Mouse (Mus musculus) urinary bladder, postnatal 4 days (tissue): ENCODE results near the gene Klf15.
A peak's percentile ranks its signal among the peaks of the same experiment; 100 is the strongest.

Experiments
- DNase-seq, 2 experiments: peaks; one replicate each; pipeline ENCODE4 v3.0.0; 2021 to 2022; ENCODE audit warnings: low spot score in 2 of 2

The Klf15 gene

DNA sequence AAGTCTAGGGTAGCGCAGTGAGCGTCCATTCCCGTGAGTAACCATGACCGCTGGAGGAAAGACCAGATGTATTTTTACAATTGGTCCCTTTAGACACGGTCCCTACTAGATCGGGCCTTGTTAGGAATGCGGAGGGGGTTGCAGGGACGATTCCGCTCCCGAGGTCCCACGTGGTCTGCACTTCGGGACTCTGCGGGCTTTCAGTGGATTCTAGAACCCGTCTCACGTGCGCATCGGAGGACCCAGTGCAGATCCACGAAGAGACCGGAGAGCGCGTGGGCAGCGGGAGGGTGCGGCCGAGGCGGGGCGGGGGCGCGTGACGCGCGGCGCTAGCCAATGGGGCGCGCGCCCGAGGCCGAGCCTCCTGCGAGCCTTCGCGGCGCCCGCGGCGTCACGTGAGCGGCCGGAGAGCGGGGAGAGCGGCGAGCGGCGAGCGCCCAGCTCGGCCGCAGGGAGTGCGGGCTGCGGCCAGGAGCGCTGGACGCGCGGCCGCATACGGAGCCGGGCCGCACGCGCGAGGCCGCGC lies at the start of gene Klf15:
Klf15 (plus strand) TSS at position 396 of the 526 bp plus-strand sequence.
- peak in 1 of 2 experiments; percentile 77 for DNase-seq

DNA sequence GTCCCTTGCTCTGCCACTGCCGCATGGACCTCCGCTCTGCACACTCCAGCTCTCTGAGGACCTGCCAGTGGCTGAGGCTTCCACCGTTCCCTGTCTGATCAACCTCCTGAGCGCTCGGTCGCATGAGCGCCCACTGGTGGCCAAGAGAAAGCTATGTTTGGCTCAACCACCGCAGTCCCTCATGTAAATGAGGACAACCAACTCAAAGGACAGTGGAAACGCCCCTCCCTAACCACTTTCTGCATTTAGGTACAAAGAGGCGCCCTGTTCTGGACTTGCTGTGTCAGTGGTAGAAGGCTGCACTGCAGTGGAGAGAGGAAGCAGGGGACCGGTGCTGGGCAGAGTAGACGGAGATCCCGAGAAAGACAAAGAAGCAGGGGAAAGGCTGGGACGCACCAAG lies 39.8 kb upstream of the Klf15 start:
- DNase-seq = peak; percentile 62 to 71

DNA sequence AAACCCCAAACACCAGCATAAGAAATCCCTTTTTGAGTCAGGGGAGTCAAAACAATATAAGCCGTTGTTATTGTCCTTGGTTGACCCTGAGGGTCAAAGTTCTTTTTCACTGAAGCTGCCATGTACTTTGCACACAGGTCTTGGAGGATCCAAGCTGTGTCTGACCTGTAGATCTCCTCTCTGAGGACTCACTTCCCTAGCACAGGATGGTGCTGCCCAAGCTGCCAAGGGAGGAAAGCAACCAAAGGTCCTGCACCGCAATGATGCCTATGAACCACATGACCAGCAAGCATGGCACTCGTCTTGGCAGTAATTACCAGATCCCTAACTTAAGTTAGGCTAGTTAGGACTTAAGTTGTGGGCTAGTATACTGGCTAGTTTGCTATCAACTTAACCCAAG lies 37.0 kb upstream of the Klf15 start:
- no peak for DNase-seq

DNA sequence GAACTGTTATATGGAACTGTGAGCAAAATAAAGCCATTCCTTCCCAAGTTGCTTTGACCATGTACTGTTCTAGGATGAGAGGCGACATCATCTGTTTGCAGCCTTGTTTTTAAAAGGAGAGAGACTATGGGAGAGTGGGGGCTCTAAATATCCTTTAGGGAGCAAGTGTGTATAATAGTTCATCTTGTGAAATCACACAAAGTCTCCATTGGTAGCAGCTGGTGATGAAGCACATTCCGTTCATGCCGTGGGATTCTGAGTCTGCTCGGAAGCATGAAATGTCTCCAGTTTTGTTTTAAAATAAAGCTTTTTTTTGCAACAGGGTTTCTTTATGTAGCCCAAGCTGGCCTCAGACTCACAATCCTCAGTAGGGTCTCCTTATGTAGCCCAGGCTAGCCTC lies 36.4 kb upstream of the Klf15 start:
- no peak for DNase-seq

DNA sequence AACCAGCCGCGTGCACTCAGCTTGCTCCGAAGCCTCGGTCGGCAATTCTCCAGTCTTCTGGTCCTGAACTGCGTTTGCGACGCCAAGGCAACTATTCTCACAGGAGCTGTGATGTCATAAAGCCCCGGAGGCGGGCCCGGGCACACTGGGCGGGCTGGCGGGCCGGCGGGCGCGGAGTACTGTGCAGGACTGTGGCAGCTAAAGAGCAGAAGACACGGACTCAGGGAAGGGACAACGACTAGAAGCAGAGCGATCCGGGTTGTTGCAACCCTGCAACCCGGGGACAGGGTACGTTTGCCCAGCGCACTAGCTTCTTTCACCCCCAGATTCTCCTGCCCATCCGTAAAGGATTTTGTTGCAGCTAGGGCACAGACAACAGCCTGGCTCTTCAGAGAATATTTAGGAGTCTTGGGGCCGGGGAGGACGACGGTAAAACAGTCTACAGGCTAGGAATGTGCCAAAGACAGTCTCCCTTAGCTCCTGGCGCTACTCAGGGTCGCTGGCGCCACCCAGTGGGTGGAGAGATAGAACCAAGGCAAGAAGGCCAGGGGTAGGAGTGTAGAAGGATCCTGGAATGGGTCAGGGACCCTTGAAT lies 33.9 kb upstream of the Klf15 start, which contains the start of gene Cfap100:
Cfap100 (minus strand) TSS at position 418 of the 595 bp plus-strand sequence.
- DNase-seq = peak; percentile 58 to 77

DNA sequence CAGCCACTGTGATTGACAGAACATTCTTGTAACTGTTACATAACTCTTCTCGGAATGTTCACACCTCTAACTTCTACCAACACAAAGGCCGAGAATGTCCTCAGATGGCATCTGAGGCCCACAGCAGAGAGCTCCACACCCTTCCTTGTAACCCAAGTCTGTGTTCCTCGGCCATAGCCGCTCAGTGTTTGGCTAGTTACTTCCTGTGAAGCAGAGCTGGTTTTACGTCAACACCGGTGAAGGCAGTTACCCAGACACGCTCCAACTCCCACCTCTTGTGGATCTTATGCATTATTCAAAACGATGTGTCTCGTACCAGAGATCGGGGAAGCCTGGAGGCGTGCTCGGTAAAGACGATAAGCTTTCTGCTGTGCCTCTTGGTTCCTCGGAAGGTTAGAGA lies 32.5 kb upstream of the Klf15 start:
- DNase-seq = no peak

DNA sequence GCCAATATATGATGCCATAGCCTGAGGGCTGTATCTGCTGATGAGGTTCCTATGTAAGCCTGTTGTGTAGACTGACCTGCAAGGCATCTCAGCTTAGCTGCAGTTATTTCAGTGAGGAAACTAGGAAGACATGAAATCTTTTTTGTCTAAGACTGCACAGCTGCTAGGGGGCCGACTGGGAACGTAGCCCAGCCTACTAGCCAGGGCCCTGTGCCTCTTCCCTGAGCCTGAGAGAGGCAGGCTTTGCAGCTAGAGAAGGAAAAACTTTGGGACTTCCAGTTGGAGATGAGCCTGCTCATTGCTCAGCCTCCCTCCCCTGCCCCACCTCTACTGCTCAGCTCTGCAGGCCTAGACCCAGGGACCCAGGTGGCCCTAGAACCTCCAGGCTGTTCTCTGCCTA lies 30.9 kb upstream of the Klf15 start:
- no peak for DNase-seq

DNA sequence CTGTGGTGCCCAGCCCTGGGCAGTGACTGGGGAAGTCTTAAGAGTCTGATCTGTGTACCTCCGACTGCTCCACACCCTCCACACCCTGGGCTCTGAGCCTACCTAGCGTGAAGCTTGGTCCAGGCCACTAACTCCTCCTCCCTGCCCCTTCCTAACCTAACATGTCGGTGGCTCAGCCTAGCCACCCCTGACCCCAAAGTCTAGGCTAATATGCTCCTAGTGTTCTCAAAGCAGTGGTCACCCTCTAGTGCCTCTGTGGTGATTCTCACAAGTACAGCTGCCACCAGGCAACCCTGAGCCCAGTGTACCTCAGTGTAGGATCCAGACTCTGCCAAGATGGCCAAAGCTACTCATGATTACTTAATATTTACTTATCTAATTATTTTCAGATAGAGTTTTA lies 27.7 kb upstream of the Klf15 start:
- no peak for DNase-seq

DNA sequence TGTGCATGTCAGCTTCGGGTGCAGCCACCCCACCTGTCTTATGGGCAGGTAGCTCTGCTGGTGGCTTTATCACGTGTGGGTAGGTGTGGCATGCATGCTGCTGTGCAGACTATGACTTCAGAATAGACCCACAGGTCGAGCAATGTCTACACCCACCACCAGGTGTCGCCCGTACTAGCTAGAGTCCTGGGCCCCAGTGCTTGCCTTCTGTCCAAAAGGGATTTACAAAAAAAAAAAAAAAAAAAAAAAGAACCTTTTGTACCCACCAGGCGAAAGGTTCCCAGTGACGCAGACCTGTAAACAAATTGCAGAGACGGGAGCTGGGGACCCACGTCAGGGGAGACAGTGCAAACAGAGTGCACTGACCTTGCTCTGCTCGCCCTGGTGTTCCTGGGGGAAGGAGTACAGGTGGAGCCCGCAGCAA lies 27.2 kb upstream of the Klf15 start:
- DNase-seq = peak; percentile 64 to 83

DNA sequence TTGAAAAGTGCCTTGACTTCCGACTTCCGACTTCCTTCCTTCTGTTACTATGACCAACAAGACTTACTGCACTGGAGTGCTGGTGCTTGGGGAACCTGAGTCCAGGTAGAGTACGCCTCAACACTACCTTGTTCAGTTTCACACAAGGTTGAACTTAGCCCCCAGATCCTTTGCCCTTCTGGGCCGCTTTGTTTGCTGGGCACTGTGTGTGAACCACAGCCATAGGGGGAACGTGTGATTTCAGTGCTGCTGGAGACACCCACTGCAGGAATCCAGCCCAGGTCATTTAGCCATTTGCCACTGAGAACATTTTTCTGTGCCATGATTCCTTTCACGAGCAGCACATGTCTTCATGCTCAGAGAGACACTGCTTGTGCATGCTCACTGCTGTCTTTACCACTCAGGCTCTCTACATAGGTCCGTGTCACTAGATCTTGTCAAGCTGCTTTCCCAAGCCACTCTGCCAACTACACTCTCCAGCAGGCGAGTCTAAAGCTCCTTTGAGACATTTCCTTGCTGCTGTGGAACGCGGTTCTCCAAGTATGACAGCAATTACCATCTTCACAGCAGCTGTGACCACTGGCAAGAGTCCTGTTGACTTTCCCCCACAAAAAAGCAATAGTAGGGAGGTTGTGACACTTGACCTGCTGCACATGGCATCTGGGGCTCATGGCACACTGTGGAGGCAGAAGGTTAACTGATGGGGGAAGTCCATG lies 26.0 kb upstream of the Klf15 start:
- DNase-seq = no peak

DNA sequence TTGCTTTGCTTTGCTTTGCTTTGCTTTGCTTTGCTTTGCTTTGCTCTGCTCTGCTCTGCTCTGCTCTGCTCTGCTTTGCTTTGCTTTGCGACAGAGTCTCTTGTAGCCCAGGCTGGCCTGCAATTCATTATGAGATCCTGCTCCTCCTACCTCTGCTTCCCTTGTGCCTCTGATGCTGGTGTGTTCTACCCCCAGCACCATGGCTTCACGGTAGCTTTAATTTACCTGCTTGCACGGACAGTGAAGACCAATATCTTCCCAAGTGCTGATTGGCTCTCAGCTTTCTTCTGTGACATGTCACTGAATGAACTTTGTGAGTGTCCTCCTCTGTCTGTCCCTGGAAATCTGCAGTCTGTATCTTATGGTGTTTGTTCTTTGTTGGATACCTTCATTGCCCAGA lies 25.3 kb upstream of the Klf15 start:
- no peak for DNase-seq

DNA sequence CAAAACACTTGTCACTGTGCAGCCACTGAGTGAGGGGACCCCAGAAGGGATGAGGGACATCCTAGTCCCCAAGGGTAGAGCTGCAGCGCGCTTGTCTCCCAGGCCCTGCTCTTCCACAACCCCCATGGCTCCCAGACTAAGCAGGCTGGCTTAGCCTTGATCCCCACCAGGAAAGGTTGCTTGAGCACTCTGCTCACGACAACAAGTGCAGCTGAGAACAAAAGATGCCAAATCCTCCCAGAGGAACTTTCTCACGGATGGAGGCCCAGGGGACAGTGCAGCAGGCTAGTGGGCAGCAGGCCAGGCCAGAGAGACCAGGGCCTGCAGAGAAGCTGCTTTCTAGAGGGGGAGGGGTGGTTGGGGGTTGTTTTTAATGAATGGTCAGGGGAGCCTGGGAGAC lies 15.5 kb upstream of the Klf15 start:
- no peak for DNase-seq

DNA sequence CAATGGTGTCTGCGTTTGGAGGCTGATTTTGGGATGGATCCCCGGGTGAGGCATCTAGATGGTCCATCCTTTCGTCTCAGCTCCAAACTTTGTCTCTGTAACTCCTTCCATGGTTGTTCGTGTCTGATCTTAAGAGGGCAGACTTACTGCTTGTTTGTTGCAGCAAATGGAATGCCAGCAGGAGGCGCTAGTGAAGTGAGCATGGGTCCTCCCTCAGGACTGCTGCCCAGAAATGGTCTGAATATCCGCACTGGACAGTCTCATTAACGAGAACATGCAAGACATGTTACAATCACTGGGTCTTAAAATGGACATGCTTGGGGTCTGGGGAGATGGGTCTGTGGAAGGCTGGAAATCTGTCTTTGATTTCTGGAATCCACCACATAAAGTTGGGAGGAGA lies 12.2 kb upstream of the Klf15 start:
- DNase-seq = peak; percentile 72 to 90

DNA sequence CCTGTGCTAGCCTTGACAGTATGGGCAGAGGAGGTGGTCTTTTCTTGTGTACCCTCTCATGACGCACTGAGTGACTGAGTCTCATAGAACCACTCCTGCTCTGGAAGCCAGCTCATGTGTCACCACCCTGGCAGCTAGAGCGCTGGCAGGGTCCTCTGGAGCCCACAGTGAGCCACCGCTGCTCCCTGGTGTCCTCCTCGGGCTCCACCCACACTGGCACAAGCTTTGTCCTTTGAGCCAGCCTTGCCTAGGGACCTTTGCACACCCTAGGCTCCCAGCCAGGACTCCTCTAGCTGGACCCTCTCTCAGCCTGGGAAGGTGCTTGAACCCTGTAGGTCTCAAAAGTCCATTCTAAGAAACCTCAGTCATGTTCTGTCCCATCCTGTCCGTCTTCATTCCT lies 11.7 kb upstream of the Klf15 start:
- no peak for DNase-seq

DNA sequence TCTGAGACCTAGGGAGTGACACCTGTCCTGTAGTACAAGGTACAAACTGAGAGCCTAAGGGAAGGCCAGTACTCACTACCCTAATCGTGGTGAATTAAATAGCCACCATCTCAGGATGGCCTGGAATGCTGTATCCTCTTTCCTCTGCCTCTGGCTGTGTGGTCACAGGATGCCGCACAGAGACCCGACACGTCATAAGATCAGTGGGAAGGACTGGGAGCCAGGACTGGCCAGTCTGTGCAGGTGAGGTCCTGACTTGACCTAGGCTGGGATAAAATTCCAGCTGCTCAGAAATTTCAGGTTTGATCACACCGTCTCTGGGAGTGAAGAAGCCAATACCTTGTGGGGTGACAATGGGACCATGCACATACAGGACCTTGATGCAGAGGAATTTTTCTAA lies 10.9 kb upstream of the Klf15 start:
- DNase-seq = no peak

DNA sequence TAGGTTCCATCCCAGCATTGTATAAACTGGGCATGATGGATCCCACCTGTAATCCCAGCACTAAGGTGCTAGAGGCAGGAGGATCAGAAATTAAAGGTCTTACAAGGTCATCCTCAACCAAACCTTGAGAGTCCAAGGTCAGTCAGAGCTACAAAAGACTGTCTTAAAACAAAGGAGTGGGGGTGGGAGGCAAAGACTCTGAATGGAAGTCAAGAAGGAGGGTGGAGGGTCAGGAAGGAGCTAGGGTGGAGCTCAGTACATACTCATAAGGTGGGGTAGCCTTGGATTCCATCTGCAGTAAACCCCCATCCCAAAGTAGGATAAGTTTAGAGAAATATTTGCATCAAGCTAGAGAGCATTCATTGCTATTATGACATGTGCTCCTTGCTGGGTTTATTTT lies 9.8 kb upstream of the Klf15 start:
- DNase-seq = no peak

DNA sequence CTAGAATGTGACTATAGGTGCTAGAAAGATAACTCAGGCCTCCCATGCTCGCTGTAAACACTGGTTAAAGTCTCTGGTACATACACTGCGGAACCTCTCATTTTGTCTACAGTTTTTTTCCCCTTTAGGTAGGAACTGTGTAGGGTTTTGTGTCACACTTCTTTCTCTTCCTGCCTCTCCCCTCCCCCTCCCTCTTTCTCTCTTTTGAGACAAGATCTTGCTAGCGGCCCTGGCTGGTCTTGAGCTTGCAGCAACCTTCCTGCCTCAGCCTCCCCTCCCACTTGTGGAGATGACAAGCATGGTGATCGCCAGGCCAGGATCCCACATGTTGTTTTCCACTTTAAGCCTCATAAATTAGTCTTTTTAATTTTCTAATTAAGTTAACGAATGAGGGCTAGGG lies 8.6 kb upstream of the Klf15 start:
- DNase-seq = no peak

DNA sequence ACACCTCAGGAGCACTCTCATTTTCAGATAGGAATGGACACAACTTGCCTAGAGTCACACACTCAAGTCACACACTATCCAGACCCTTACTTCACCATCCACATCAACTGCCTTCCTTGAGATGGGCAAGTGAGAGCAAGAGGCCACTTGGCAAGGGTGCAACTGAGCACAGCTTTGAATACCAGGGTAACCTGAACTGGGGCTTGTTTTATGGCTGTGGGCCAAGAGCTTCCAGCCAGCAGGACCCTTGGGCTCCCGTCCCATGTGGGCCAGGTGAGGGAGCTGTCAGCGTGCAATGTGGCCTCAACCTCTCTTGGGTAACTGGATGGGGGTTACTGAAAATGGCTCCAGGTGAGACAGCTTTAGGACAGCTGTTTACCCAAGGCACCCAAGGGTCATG lies 5.0 kb upstream of the Klf15 start:
- no peak for DNase-seq

DNA sequence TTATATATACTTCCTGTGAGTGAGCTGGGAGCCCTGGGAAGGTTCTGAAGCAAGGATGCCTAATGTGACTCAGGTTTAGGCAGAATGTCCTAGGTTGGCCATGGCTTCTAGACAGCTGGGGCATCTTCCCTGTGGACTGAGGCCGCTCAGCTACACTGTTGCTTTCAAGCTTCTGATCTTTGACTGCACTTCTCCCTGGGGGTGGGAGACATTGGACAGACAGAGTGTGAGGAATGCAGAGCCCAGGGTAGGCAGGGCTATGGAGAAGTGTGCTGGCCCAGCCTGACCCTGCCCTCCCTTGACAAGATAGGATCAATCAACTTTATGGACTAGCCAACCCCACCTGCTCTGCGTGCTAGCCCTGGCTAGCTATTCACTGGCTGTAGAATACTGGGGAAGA lies 1.2 kb upstream of the Klf15 start:
- DNase-seq = no peak

DNA sequence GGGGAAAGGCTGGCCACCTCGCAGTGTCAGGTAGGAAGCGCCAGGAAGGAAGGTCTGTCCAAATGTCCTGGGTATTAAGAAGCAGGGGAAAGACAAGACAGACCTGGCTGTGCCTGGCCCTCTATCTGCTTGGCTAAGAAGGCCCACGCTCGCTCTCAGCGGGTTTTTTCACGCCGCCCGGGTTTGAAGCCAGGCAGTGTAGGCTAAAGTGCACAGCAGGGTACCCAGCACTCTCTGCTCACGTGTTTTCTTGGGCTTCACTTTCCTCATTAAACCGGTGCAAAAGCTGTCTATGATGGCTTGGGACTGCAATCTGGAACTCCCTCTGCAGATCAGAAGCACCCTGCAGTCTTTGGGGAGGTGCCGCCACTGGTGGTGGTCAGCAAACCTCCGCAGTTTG lies 605 bp upstream of the Klf15 start:
- DNase-seq = no peak

DNA sequence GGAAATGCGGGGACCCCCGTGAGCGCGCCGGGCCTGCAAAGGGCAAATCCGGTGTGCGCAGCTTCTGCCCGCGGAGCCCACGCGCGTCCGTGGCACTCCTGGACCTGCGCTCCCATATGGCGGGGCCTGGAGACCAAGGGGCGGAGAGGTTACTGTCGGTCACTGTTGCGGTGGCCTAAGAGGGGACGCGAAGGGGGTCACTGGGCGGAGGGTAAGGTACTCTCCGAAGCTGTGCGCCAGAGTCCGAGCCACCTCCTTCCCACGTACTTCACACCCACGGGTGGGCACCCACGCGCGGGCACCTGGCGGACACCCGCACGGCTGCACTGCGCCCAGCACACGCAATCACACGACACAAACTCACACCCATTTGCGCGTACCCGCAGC lies 458 bp downstream of the Klf15 start:
- no peak for DNase-seq

DNA sequence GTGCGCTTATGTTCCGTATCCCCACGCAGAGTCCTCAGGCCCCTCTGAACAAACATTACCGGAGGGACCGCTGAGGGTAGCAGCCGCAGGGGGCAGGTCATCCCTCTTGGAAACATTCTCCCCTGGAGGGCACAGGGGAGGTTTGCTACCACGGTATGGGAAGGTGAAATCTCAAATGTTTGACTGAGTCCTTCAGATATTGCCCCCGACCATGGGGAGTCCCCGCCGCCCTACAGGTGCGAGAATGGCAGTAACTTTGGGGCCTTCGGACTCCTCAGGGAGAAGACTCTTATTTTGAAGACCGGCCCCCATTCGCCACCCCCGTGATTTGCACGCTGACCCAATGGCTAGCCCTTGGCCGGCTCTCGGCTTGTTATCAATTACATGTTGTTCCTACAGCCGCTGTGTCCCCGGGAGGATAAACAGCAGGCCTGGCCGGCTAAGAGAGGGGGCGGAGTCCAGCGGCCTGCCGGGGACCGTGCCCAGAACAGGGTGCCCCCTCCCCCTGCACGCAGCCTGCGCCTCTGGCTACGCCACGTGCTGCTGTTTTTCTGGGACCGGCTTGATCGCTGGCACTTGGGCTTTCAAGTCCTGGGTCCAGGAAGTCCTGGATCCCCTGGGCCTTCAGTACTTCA lies 969 bp downstream of the Klf15 start:
- peak; percentile 87 to 90 for DNase-seq

DNA sequence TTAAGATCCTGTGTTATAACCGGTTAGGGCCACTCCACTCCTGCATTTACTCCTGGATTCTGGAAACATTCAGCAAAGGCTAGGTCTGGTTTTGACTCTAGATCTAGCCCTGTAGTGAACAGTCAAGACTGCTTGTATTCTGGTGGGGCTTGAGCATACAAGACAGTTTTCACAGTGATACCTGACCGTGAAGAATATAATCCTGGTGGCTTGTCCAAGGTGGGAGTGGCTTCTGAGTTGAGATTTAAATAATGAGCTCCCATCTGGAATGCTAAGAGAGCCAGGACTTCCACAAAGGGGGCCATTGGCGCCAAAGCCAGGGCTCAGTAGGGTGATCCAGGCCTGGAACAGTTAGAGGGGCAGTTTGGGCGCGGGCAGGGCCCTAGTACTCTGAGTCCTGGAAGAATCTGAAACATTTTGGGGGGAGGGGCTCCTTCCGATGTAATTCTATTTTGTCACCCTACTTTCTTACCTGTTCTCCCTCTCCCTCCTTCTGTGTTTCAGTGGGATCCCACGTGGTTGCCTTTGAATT lies 1.6 kb downstream of the Klf15 start:
- DNase-seq = no peak
